Mouse (Mus musculus): ENCODE data around the gene Cntrl.

Gene Cntrl

DNA sequence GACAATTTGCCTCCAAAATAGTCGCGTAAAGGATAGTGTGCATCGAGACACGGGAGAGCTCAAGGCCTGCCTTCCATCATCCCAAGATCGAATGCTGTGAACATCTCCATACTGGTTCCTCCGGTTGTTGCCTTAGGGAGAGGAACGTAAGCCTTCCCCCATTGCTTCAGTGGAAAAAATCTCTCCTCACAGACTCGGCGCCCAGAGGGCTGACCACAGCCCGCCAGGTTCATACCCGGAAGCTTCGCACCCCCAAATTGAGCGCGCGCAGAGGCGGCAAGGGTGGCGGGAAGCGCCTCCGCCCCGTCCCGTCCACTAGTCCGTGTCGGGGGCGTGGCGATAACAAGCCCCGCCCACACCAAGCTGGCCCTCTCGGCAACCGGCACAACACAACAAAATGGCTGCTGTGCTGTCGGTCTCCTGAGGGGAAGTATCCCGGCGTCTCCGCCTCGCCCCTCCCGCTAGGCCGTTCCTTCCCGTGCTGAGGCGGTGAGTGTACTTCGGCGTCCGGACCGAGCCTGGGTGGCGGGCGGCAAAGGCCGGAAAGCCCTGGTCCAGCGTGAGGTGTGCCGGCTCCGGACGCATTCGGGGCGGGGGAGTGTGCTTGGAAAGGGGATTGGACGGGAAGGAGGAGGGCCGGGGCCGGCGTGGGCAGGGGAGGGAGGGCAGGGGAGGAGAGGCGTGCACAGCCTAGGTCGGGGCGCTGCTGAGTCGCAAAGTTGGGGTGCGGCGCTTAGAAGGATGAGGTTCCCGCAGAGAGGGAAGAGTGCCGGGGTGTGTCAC is at the start of gene Cntrl:
TSS of gene Cntrl (plus strand) at position 352 of the 783 bp plus-strand sequence.
- DNase-seq (ENCODE audit: low spot score) = peak; percentile 96

DNA sequence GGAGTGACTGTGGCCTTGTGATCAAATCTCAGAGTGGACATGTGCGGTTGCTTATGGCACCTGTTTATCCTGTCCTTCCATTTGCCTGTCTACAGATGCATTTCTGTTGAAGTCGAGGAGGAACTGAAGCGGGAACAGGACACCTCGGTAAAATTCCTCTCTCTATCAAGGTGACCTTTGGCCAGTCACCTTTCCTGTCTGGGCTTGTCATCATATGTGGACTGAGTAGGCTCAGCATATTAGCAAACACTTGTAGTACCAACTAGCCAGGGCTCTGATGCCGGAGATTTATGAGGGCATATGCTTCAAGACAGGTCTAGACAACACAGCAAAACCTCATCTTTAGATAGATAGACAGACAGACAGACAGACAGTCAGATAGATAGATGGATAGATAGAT is 49.0 kb upstream of the Cntrl start:
- DNase-seq (ENCODE audit: low spot score) = no peak

DNA sequence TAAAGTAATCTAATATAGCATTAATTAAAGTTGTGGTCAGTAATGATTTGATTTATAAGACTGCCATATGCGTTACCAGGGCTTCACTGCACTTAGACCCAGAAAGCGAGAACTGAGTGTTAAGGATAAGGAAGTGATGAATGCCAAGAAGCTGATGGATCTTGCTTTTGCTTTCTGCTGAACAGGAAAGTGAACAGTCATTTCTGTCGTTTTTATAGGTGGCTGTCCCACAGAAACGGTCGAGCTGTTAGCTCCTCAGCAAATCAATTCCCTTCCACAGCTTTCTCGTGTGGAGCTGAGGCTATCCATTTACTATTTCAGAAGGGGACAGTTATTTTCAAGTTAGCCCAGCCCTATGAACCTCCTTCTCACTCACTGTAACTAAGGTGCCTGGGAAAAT is 48.4 kb upstream of the Cntrl start:
- DNase-seq (ENCODE audit: low spot score) = no peak

DNA sequence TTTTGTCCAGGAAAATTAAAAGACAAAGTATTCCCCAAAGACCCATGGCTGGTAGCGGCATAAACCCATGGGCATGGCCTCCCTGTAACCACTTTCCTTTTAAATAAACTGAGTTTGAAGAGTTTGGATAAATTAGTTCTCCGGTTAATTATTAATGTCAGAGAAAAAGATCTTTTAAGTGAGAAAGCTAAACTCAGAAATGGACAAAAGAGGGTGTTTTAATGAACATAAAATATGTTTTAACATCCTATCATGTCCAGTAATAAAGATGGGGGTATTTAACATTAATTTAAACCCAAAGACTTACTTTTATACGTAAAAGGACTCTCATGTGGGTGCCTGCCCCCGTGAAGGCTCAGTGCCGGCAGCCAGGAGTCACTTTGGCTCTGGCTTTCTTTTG is 48.0 kb upstream of the Cntrl start, which contains the start of gene Hc:
TSS of gene Hc (minus strand) at position 101 of the 400 bp plus-strand sequence.
- DNase-seq (ENCODE audit: low spot score) = no peak

DNA sequence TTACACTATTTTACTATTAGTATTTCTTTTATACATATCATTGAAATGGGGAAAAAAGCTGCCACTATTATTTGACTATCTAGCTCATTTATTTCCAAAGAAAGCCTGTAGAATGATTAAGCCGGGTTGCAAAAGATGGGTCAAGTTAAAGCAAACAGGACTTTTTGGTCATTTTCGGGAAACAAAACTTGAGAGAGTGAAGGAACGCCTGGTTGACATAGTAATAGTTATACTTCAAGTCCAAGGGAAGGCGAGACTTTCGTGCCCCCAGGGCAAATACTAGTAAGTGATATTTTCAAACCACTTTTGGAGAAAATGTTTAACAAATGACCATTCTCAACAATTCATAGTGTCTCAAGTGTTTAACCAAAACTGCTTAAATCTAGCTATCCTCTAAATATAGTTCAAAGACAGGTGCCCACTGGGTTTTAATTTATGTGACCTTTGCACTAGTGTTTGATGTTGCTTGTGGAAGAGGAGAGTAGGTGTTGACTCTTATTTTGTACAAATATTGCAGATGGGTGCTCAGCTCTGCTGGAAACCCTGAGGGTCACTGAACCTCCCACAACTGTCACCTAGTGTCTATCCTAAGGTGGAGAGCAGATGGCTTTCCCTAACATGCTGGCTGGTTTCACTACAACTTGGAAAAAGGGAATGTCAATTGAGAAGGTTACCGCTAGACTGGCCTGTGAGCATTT is 45.8 kb upstream of the Cntrl start:
- no peak for DNase-seq (ENCODE audit: low spot score)

DNA sequence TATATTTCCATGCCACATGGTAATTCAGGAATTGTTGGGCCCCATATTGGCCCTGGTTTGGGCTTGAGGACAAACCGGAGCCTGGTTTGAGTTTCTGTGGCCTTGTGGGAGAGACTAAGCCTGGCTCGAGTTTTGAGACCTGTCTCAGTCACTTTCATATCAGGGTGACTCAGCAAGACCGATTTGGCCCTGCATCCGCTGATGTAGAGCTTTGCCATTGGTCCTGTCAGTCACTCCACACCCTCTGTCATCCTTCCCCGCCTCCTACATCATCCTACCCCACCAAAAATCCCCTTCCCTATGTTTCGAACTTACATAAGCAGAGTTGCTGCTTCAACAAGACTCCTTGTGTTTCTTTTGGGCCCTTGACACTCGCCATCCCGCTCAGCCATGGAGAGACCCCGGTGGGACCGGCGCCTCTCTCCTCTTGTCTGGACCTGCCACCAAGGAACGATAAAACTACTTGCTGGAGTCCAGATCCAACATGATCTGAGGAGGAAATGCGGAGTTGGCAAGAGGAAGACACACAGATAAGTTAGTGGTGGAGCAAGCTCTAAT is 42.7 kb upstream of the Cntrl start:
- DNase-seq (ENCODE audit: low spot score) = no peak

DNA sequence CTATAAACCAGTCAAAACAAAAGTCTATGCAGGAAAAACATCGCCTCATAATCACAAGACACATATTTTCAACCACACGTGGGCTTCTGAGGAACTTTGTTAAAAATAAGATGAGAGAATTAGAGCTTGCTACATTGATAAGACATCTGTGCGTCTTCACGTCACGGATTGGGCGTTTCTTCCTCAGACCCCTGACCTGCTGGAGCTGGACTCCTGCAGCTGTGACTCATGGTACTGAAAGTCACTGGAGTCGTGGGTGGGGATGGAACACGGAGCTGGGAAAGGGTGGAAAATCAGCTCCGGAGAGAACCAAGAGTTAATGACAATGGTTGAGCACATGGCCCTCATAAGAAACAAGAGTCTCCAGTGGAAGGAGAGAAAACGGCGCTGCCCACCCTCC is 42.2 kb upstream of the Cntrl start:
- no peak for DNase-seq (ENCODE audit: low spot score)

DNA sequence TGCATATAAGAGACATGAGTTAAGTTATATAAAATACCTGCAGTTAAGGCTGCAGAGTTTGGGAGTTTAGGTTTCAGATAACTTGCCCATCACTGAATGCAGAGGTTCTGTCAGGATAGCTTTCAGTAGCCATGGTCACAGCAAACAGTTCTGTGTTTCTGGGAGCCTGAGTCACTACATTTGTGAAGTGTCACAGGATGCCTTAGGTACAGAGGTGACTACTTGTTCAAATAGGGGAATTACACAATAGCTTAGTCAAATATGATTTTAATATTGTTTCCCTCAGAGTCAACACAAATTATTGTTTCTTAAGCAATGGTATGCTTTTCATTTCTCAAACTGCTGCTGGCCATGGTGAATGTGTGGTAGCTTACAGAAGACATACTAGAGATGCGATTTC is 40.2 kb upstream of the Cntrl start:
- no peak for DNase-seq (ENCODE audit: low spot score)

DNA sequence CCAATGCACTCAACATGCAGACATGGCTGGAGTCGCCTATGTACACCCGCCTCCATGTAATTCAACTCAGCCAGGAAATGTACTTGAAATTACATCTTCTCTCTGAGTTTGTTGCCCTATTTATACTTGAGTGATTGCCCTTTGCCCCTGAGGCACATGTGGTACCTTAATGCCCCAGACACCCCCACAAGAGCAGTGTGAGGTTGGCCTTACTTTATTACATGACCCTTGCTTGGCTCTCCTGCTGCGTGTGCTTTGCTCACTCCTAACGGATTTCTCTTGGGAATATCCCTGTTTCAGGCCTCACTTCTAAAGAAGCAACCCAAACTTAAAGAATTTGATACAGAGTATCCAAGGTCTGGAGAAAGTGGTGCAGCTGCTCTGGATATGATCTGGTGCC is 39.0 kb upstream of the Cntrl start:
- DNase-seq (ENCODE audit: low spot score) = no peak

DNA sequence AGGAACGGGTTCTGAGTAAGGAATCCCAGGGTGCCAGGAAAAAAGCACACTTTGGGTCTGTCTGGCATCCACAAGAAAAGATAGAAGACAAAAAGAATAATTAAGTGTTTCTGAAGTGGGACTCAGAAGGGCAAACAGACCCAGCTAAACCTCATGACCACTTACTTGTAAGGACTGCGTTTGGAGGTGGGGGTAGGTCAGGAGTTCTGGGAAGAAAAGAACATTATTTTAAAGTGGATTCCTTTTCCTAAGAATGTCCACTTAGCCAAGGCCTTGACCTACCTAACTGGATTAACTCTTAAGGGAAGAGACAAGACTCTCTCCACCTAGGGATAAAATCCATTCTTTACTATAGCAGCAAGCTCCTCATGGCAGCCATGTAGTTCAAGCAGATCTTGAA is 36.7 kb upstream of the Cntrl start:
- DNase-seq (ENCODE audit: low spot score) = no peak

DNA sequence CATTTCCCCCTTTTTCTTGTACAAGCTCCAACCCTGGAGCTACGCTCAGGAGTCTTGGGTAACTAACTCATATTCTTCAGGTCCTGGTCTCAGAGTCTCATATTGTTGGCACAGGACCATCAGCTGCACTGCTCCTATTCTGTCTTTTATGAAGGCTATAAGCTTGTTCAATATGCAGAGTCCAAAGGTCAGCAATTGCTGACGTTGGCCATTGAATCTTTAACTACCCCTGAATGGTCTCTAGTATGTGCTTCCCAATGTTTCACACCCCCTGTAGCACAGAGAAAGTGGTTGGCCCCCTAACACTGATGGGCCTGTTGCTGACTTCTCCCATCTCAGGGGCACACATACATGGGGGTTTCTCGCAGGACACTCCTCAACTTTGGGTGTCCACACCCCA is 35.0 kb upstream of the Cntrl start:
- no peak for DNase-seq (ENCODE audit: low spot score)

DNA sequence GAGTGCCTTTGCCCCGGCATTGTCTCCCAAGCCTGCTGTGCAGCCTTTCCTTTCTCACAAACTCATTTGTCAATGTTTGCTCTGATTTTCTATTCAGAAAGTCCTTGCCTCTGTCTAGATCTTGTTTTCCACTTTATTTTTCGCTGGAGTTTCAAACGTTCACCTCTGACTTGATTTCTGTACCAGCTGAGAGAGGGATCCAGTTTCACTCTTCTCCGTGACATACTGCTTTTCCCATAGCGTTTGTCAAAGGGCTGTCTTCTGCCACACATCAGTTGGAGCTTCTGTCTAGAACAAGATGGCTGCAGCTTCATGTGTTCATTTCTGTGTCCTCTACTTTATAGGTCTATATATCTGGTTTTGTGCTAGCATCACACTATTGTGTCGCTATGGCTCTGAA is 30.1 kb upstream of the Cntrl start:
- DNase-seq (ENCODE audit: low spot score) = no peak

DNA sequence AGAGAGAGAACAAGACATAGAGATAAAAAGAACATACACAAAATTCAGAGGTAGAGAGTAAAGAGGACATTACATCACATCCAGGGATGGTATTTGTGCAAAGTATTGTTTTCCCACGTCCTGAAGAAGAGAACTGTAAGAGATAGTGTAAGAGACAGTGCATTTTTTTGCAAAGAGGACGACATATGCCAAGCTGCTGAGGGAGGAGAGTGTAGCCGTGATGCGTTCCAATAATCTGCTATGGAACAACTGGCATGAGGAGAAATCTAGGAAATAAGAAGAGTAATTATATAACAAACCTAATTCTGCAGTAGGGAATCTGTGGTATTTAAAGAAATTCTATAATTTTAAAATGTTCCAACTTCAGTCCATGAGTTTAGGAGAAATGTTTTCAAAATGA is 21.9 kb upstream of the Cntrl start:
- no peak for DNase-seq (ENCODE audit: low spot score)

DNA sequence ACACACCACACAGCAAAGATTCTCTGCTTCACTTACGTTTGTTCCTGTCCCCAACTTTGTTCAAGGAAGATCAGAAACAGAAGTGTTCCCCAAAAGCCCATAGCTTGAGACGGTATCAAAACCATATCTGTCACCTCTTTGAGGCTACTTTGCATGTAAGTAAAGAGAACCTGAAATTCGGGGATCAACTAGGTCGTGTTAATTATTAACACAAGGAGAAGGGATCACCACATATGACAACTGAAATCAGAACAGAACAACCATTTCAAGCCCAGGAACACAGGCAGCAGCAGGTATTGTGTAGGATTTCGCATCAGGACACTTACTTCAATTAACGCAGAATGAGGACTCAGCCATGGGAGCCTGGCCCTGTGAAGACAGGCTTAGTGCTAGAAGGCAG is 8.8 kb upstream of the Cntrl start:
- no peak for DNase-seq (ENCODE audit: low spot score)

DNA sequence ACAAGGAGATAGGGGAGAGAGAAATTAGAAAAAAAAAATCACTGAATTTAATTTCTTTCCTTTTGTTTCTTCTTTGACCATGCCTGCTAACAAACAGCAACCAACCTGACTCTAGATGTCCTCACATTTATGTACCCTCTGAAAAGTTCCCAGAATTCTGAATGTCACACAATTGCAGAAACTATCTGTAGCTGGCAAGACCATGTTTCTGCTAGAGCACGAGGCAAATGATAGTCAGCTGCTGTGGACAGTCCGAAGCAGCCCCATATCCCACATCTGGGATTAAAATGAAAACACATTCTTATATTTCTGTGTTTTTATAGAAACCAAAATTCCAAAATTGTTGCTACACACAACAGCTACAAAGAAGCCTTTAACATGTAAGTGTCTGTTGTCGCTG is 7.8 kb upstream of the Cntrl start, which contains the start of gene AI182371:
TSS of gene AI182371 (minus strand) at position 101 of the 400 bp plus-strand sequence.
- no peak for DNase-seq (ENCODE audit: low spot score)

DNA sequence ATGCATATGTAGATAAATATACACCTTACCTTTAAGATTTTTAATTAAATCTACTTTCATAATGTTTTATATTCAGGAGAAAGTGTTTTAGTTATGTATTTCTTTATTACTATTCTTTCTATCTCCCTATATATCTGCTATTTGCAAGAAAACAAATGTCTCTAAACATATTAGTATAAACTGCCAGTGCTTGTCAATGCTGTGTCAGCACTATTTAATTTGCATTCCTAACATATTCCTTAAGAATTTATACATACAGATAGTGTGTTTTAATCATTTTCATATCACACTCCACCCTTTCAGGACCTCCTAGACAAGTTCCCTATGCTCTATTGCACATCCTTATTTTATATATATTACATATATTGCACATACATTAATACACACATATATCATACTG is 6.5 kb upstream of the Cntrl start:
- DNase-seq (ENCODE audit: low spot score) = no peak

DNA sequence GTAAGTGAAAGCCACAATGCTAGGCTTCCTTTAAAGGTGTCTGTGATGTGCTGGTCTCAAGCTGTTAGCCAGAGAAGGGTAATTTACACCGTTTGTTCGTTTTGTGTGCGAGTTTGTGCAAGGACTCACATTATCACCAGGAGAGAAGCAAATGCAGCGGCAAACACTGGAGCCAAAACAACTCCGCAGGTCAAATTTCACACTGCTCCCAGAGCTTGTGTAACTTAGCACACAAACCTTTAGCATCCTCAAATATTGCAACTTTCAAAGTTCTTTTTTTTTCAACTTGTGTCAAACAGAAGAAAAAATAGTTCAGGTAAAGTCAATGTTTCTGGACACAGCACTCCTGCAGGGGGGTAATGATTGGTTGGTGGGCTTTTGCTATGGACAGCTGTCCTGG is 5.7 kb upstream of the Cntrl start:
- no peak for DNase-seq (ENCODE audit: low spot score)

DNA sequence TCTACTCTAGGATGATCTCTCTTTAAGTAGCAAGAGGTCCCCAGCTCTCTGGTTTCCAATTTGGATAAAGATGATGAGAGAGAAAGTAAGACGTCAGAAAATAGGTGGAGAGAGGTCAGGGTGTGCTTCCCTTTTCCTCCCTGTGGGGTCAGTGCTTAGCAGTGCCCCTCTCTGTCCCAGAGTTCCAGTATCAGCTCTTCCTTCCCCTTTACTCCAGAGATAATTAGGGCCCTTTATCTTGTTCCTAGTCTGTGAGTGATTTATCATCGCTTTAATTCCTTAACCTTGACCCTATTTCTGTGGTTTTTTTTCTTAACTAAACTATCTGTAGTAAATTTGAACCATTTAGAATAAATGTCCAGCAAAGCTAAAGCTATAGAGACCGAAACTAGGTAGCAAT is 4.4 kb upstream of the Cntrl start:
- DNase-seq (ENCODE audit: low spot score) = no peak

DNA sequence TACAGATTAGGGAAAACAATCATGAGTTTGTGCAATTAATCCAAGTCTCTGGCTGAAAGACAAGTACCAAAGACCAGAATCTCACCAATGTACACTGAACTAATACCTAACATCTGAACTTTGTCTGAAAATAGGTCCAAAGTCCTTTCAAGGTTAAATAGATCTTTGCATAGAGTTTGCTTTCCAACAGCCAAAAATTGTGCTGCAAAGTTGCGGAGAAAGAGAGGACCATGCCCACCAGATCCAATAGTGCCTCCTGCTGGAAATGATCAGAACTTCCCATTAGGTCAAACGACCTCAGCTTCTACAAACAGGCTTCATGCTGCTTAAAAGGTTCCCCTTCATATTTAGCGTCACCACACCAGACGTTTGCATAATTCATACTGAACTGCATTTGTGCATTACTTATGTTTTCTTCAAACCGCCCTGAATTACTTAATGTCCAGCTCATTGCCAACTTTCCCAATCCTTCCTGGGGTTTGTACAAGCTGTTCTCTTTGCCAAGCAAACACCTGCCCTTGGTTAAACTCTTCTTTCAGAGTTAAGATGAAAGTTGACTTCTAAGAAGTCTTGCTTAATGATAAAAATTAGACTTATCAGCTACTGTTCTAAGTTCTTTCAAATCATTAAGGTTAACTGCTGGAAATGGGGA is 1.2 kb upstream of the Cntrl start:
- no peak for DNase-seq (ENCODE audit: low spot score)

DNA sequence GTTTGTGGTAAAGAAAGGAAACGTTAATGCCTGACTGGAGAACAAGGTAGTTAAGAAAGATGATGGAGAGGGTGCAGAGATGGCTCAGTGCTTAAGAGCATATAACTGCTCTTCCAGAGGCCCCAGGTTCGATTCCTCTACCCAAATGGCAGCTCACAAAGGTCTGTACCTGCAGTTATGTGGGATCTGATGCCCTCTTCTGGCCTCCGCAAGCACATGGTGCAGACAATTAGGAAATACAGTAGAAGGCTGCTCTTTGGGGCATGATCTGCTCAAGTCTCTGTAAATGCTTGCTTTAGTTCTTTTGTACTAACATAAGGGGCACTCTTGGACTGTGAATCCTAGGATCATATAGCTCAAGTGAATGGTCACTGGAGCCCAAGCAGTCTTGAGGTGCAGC is 580 bp upstream of the Cntrl start:
- DNase-seq (ENCODE audit: low spot score) = peak; percentile 18

DNA sequence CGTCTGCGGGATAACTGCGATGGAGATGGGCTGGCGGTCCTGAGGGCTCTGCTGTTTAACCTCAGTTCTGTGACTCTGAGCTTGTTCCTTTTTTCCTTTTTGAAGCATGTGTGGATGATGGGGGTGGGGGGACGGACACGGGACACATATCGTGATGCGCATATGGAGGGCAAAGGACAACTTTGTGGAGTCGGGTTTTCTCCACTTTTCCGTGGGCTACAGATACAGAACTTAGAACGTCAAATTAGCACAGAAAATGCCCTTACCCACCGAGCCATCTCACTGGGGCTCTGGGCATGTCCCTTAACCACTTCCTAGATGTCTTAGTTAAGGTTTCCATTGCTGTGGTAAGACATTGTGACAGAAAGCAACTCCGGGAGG is 622 bp downstream of the Cntrl start:
- no peak for DNase-seq (ENCODE audit: low spot score)

DNA sequence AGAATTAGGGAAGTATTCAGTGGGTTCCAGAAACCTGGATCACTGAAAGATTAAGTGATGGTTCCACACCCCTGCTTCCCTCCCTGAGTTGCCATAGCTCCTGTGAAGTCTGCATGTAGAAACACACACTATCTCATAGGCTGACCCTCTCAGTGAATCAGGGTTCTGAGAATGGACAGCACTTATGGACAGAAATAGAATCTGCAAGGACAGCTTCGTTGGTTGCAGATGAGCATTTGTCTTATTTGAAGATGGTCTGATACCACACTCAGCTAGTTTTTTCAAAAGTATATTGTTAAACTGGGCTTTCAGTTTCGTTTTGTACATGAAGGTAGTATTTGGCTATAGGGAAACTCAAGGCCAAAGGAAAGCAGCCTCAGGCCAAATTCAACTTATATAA is 1.2 kb downstream of the Cntrl start:
- no peak for DNase-seq (ENCODE audit: low spot score)

DNA sequence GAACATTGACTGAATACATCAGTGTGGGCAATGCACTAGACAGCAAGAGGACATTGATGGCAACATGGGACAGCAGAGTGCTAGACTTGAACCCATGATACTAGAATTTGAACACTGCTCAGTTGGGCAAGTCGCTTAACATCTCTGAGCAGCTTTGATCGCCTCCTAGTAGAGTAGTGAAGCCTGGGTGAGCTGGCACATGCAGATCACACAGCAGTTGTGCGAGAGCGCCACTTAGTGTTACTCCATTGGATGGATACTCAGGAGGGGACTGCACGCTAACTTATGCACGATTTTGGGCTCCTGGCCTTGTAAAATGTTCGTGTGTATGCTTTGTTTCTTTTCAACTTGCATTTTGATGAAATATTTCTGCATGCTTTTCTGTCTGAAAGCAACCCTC is 15.4 kb downstream of the Cntrl start:
- no peak for DNase-seq (ENCODE audit: low spot score)
